Mouse (Mus musculus) lung, postnatal 0 days (tissue): ENCODE data around the gene Mthfr.

Experiments used
- CTCF ChIP-seq: IDR thresholded peaks from 2 replicates; pipeline ENCODE4 v1.5.1; 2016; ENCODE audit warnings: antibody characterized with exemption, mild to moderate bottlenecking
- EP300 ChIP-seq: IDR thresholded peaks from 2 replicates; pipeline ENCODE4 v1.6.1; 2016; ENCODE audit warnings: antibody characterized with exemption, mild to moderate bottlenecking, control low read depth

GRCm38 (mm10) chr4:148104146-148104545, 65.3 kb downstream of the Mthfr start:
- no peak for TF ChIP-seq CTCF
- TF ChIP-seq EP300 = no peak
